Mouse (Mus musculus) heart, postnatal 0 days (tissue): Measurements from ENCODE around the gene Gipc2. TPM values are rescaled to one million over a fixed set of nuclear protein-coding genes. Genes with fewer than 3 reads are reported as not detected.

Experiments
- ATAC-seq: fragments of 200-750 bp; cut with Nextera tagmentation; 2 replicates; pipeline ENCODE4 v1.8.0; 2017; ENCODE audit warnings: low read depth, moderate number of reproducible peaks, moderate library complexity; ENCODE audit not compliant: insufficient read depth
- DNase-seq: peaks from one replicate; pipeline ENCODE4 v3.0.0-alpha.2; 2016; ENCODE audit warnings: low spot score
- H3K27ac ChIP-seq: fragments of 300-500 bp; sonication (generic); 2 replicates; pipeline ENCODE4 v1.5.1; 2014; ENCODE audit warnings: low read depth, mild to moderate bottlenecking
- H3K27me3 ChIP-seq: fragments of 300-500 bp; sonication (generic); 2 replicates; pipeline ENCODE4 v1.6.1; 2014; ENCODE audit warnings: low read length, mixed read lengths; ENCODE audit not compliant: control insufficient read depth, insufficient read depth
- H3K36me3 ChIP-seq: fragments of 300-500 bp; sonication (generic); replicated peaks from 2 replicates; pipeline ENCODE4 v1.6.1; 2014; ENCODE audit warnings: low read length, mixed read lengths; ENCODE audit not compliant: control insufficient read depth, insufficient read depth
- H3K4me1 ChIP-seq: fragments of 300-500 bp; sonication (generic); 2 replicates; pipeline ENCODE4 v1.6.1; 2014; ENCODE audit warnings: antibody characterized with exemption; ENCODE audit not compliant: control insufficient read depth, insufficient read depth
- H3K4me2 ChIP-seq: fragments of 300-500 bp; sonication (generic); 2 replicates; pipeline ENCODE4 v1.6.1; 2014; ENCODE audit warnings: low read depth, mild to moderate bottlenecking, low read length, moderate library complexity
- H3K4me3 ChIP-seq: fragments of 300-500 bp; sonication (generic); 2 replicates; pipeline ENCODE4 v1.5.1; 2014; ENCODE audit warnings: low read depth, low read length
- H3K9ac ChIP-seq: fragments of 300-500 bp; sonication (generic); replicated peaks from 2 replicates; pipeline ENCODE4 v1.6.1; 2014; ENCODE audit warnings: low read depth, low read length, mixed read lengths
- H3K9me3 ChIP-seq: fragments of 300-500 bp; sonication (generic); replicated peaks from 2 replicates; pipeline ENCODE4 v1.6.1; 2016; ENCODE audit warnings: low read length; ENCODE audit not compliant: control insufficient read depth
- CTCF ChIP-seq: IDR thresholded peaks from 2 replicates; pipeline ENCODE4 v1.5.1; 2016; ENCODE audit warnings: antibody characterized with exemption, control low read depth, low read depth
- EP300 ChIP-seq: IDR thresholded peaks from 2 replicates; pipeline ENCODE4 v1.6.1; 2016; ENCODE audit warnings: antibody characterized with exemption, low read depth
- WGBS: fragments of 180-500 bp; shearing (Covaris S2); extraction: QIAGEN DNeasy Blood & Tissue Kit; methylation state at CpG from one replicate; pipeline ENCODE4 v1.1.7; 2014; 5-methylcytosine and 5-hydroxymethylcytosine counted together
- polyA plus RNA-seq: library from polyadenylated mRNA; unstranded; fragments of >200 nt; fragmentation: Nextera tagmentation; extraction: Ambion mirVana; gene quantifications from 2 replicates; pipeline ENCODE4 v1.2.1, GENCODE M21; 2015
- total RNA-seq: library from RNA; depleted of rRNA; stranded (reverse); fragments of >200 nt; gene quantifications from 2 replicates; pipeline ENCODE4 v1.2.3, GENCODE M21; 2014; ENCODE audit warnings: low replicate concordance; rRNA removed

Gipc2 gene
- total RNA-seq (not detected in 2 replicates), polyA plus RNA-seq (3.3 and 3.6 TPM in 2 replicates)

GRCm38 (mm10) chr3:152166099-152166423 lies at the start of gene Gipc2:
Gene Gipc2 (minus strand): TSS chr3:152166230.
- H3K27ac ChIP-seq, result peak within 1 kb of the TSS; percentile 69
- peak within 1 kb of the TSS; percentile 91 for H3K4me2 ChIP-seq
- H3K36me3 ChIP-seq, result no peaks in the 10 kb centered on the region
- H3K4me1 ChIP-seq, result peaks cover 14% of the 10 kb centered on the region
- ATAC-seq, result no peak
- H3K9me3 ChIP-seq, result no peaks in the 10 kb centered on the region
- H3K27me3 ChIP-seq, result no peaks in the 10 kb centered on the region
- DNase-seq, result no peak
- peak within 1 kb of the TSS; percentile 73 for H3K9ac ChIP-seq
- peak within 1 kb of the TSS; percentile 66 for H3K4me3 ChIP-seq
- 21% methylated on average over 10 of the region's 10 CpGs for WGBS
- TF ChIP-seq CTCF (no peak), EP300 (no peak)

- Histone ChIP-seq H3K9me3 (no peaks in the 10 kb centered on the region), H3K27ac (no peak overlapping the region), H3K4me2 (peak overlapping the region; percentile 75), H3K4me3 (no peak overlapping the region), H3K4me1 (peaks cover 25% of the 10 kb centered on the region), H3K27me3 (no peaks in the 10 kb centered on the region), H3K9ac (0 out of 2 replicates have a peak overlapping the region, but pooled peaks have one; percentile 12), H3K36me3 (peaks cover 36% of the 10 kb centered on the region)
- WGBS, result 17% methylated on average over 3 of the region's 3 CpGs
- no peak for DNase-seq
- TF ChIP-seq CTCF (no peak), EP300 (no peak)
- no peak for ATAC-seq
Observed at GRCm38 (mm10) chr3:152213416-152213815, 47.4 kb upstream of the Gipc2 start.

- H3K4me2 ChIP-seq, result peak overlapping the region; percentile 75
- ATAC-seq (no peak), DNase-seq (no peak)
- TF ChIP-seq CTCF, result no peak
- WGBS, result 1% methylated on average over 7 of the region's 7 CpGs
- peak overlapping the region; percentile 99 for H3K9ac ChIP-seq
- H3K27ac ChIP-seq, result peak overlapping the region; percentile 100
- peaks cover 26% of the 10 kb centered on the region for H3K4me1 ChIP-seq
- peak overlapping the region; percentile 89 for H3K4me3 ChIP-seq
- H3K9me3 ChIP-seq, result no peaks in the 10 kb centered on the region
- no peaks in the 10 kb centered on the region for H3K27me3 ChIP-seq
- peaks cover 24% of the 10 kb centered on the region for H3K36me3 ChIP-seq
Observed at GRCm38 (mm10) chr3:152211731-152212279, 45.8 kb upstream of the Gipc2 start.

GRCm38 (mm10) chr3:152210728-152211391 lies 44.8 kb upstream of the Gipc2 start:
- peak overlapping the region; percentile 75 for H3K4me2 ChIP-seq
- H3K27me3 ChIP-seq, result no peaks in the 10 kb centered on the region
- peaks cover 15% of the 10 kb centered on the region for H3K36me3 ChIP-seq
- DNase-seq, result peak; percentile 63
- WGBS, result under 1% methylated on average over 61 of the region's 68 CpGs
- no peak for TF ChIP-seq EP300
- TF ChIP-seq CTCF, result no peak
- ATAC-seq, result peak; percentile 54
- H3K4me3 ChIP-seq, result peak overlapping the region; percentile 89
- H3K4me1 ChIP-seq, result peaks cover 26% of the 10 kb centered on the region
- H3K27ac ChIP-seq, result peak overlapping the region; percentile 100
- H3K9me3 ChIP-seq, result no peaks in the 10 kb centered on the region
- H3K9ac ChIP-seq, result peak overlapping the region; percentile 99

GRCm38 (mm10) chr3:152209967-152210634 lies 44.1 kb upstream of the Gipc2 start, which contains the start of the genes Dnajb4 and Fubp1:
Gene Dnajb4 (minus strand): TSS chr3:152210302.
Gene Fubp1 (plus strand): TSS chr3:152210422.
- H3K9ac ChIP-seq, result peak within 1 kb of the TSS; percentile 99
- ATAC-seq (peak; percentile 96), DNase-seq (peak; percentile 99)
- peak within 1 kb of the TSS; percentile 100 for H3K27ac ChIP-seq
- no peaks in the 10 kb centered on the region for H3K9me3 ChIP-seq
- peak within 1 kb of the TSS; percentile 89 for H3K4me3 ChIP-seq
- H3K4me2 ChIP-seq, result peak within 1 kb of the TSS; percentile 91
- H3K4me1 ChIP-seq, result peaks cover 26% of the 10 kb centered on the region
- no peaks in the 10 kb centered on the region for H3K27me3 ChIP-seq
- peaks cover 9% of the 10 kb centered on the region; the same call in 1 of the 2 replicates for H3K36me3 ChIP-seq
- TF ChIP-seq EP300 (peak; percentile 99), CTCF (no peak)
- WGBS, result under 1% methylated on average over 84 of the region's 85 CpGs
